Mouse (Mus musculus): ENCODE measurements around the gene Nfib.

Gene Nfib

DNA sequence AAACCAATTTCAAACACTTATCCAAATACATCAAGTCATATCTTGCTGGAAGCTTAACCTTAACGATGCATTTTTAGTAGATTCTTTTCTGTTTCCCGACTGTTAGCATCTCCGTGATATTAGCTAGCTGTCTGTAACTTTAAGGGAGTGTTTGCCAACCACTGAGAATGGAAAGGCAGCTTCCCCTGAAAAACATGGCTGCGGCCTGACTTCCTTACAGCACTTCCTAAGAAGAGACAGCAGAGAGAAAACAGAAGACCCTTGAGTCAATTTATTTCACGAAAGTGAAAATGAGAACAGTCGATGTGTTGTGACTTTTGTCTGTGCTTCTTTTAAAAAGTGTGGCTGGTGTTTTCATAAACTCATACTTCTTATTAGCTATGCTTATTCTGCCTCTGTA lies 222.3 kb downstream of the Nfib start:
- no peak for TF ChIP-seq GATA4 (IDR thresholded peaks at IDR 0.05; ENCODE audit: insufficient replicate concordance, low read length)

DNA sequence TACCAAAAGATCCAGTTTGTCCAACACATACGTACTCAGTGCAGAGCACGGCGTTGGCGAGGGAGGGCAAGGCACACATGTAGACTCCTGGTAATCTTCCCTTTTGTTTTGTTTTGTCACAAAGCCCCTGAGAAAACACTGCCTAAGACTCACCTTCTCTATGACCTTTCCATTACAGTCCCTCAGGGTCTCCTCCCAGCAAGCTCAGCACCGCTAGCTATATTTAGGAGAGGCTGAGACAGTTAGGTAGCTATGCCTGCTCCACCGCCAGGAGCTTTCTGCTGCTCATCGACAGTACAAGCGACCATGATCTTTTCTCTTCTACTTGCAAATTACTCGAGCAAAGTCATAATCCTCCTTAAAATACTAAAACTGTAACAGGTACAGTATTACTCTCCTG lies 224.9 kb downstream of the Nfib start:
- TF ChIP-seq GATA4 (IDR thresholded peaks at IDR 0.05; ENCODE audit: insufficient replicate concordance, low read length), result no peak

DNA sequence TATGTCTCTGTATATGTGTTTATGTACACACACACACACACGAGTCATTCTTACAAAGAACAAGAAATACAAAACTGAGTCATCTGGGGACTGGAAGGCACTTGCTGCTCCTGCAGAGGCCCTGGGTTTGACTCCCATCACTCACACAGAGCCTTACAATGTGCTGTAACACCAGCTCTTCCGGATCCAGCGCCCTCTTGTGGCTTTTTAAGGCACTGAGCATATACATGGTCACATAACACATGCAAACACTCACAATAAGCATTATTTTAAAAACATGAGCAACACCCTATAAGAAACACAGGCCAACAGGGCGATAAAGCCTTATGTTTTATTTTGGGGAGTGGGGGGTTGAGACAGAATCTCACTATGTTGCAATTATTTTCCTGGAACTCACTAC lies 226.2 kb downstream of the Nfib start:
- no peak for TF ChIP-seq GATA4 (IDR thresholded peaks at IDR 0.05; ENCODE audit: insufficient replicate concordance, low read length)

DNA sequence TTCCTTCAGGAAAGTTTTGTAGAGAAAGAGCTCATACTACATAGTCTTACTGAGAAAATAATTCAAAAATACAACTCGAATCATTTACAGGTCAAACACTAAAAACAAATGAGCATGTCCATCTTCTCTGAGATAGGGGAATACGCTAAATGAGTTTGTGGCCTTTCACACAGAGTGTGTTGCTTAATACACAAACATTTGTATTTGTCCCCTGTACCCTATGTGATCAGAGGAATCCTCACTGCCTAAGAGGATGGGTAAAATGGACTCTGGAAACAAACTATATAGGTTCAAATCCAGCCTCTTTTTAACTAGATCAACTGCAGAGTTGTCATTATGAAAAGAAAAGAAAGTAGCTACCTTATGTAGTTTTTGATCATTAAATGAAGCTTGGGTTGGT lies 227.8 kb downstream of the Nfib start:
- no peak for TF ChIP-seq GATA4 (IDR thresholded peaks at IDR 0.05; ENCODE audit: insufficient replicate concordance, low read length)

DNA sequence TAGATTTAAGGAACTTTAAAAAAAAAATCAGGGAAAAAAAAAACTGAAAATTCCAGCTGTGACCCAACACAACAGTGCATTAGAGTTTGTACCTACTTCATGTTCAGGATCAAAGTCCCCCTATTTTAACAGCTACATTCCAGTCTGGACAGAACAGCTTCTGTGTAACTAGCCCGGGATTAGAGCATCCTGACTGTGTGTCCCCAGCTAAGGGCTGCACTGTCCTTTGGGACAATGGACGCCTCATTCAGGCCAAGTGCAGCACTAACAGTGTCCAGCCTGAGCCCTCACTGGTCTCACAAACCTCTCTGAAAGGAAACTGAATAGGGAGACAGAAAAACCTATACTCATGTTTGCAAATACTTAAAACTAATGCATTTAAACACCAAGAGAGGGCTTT lies 229.1 kb downstream of the Nfib start:
- no peak for TF ChIP-seq GATA4 (IDR thresholded peaks at IDR 0.05; ENCODE audit: insufficient replicate concordance, low read length)

DNA sequence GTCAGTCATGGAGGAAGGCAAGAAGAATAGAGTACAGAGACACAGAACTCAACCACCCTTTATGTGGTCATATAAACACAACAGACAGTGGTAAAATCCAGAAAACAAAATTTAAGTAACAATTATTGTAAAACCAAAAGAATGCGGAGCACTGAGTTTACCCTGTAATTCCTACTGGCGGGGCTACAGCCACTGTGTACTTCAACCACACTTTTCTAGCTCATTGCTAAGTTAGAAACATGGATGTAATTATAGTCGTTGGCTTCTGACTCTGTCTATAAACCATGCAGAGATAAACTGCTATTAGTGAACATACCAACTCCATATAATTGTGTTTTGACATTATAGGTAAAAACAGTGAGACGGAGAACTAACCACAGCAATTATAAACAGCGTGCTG lies 231.2 kb downstream of the Nfib start:
- TF ChIP-seq GATA4 (IDR thresholded peaks at IDR 0.05; ENCODE audit: insufficient replicate concordance, low read length), result no peak

DNA sequence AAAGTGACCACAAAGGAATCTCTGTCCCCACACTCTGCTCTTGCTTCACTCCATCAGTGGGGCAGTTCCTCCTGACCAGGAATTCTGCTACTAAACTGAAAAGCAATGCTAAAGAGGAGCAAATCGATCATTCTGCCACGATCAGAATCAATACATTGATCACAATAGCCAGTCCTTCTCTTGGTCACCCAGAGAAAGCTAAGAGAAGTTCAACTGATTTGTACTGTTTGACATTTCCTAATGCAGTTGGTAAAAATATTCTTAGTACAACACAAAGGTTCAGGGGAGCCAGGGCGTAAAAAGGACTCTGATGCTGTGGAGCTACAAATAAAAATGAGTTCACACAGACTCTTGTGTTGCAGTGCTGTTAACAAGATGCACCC lies 234.6 kb downstream of the Nfib start:
- TF ChIP-seq GATA4 (IDR thresholded peaks at IDR 0.05; ENCODE audit: insufficient replicate concordance, low read length), result no peak

DNA sequence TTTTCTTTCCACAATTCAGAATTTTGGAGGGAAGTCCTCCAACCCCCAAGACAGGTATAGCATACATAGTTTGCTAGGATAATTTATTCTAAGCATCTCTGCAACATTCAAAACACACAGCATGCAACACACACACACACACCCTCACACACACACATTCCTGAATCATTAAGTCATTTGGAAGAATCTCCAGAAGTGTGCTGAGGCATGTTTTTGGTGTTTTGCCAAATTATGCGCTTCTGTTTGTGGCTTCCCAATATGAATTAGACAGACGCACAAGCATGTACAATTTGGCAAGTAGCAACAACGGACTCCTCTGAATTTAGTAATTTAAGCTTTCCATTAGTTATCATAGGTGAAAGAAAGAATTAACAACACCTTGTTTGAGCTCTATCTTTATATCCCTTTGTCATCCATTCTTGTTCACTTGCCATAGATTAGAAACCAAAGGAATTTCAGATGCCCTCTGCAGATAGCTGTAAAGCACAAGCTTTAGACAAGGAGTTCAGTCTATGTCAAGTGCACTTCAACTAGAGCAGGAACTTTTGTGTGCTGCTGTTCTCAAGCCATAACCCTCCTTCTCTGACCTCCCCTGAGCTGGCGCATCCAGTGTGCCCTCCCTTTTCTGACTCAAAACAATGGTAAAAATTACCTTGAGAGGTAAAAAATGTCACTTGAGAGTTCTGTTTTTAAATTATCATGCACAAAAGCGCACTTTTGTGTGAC lies 235.2 kb downstream of the Nfib start:
- TF ChIP-seq GATA4 (IDR thresholded peaks at IDR 0.05; ENCODE audit: insufficient replicate concordance, low read length), result no peak

DNA sequence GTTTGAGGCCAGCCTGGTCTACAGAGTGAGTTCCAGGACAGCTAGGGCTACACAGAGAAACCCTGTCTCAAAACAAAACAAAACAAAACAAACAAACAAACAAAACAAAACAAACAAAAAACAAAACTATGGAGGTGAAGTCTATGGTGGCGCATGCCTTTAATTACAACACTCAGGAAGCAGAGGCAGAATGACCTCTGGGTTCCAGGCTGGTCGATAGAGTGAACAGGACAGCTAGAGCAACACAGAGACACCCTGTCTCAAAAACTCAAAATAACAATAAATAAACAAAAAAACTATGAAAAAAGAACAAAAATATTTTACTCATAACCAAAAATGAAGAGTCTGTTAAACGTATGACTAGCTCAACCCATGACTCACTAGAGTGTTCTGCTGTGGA lies 236.6 kb downstream of the Nfib start:
- no peak for TF ChIP-seq GATA4 (IDR thresholded peaks at IDR 0.05; ENCODE audit: insufficient replicate concordance, low read length)

DNA sequence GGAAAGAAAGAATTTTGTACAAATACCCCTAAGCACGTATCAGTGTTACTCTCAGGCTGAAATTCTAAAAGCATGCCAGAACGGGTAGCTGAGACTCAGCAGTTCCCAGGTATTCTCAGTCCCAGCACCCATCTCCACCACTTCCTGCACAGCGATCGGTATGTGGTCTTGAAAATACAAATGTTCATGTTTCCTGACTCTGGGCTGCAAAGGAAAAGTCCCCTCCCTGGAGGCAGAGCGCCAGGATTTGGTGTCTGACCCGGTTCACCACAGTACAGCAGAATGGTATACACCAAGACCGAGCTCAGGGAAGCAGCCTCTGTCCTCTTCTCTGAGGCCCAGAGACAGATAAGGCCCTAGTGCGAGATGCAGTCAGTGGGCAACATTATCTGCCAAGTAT lies 238.8 kb downstream of the Nfib start:
- TF ChIP-seq GATA4 (IDR thresholded peaks at IDR 0.05; ENCODE audit: insufficient replicate concordance, low read length), result peak; percentile 40; the same call in 1 of the 2 replicates

DNA sequence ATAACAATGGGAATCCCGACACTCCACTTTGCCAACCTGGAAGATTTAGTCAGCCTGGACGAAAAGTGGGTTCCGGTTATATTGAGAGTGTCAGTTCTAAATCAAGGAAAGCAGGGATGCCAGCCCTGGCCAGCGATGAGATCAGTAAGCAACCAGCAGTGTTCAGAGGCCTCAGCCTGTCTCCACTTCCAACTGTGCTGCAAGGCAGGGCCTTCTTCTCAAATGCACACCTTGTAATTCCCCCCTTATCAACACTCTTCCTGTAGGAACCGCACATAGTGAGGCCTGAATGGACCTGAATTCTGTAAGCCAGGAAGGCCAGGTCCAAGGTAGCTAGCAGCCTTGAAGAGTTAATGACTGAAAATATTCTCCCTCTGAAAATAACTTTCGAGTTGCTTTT lies 239.4 kb downstream of the Nfib start:
- TF ChIP-seq GATA4 (IDR thresholded peaks at IDR 0.05; ENCODE audit: insufficient replicate concordance, low read length), result no peak

DNA sequence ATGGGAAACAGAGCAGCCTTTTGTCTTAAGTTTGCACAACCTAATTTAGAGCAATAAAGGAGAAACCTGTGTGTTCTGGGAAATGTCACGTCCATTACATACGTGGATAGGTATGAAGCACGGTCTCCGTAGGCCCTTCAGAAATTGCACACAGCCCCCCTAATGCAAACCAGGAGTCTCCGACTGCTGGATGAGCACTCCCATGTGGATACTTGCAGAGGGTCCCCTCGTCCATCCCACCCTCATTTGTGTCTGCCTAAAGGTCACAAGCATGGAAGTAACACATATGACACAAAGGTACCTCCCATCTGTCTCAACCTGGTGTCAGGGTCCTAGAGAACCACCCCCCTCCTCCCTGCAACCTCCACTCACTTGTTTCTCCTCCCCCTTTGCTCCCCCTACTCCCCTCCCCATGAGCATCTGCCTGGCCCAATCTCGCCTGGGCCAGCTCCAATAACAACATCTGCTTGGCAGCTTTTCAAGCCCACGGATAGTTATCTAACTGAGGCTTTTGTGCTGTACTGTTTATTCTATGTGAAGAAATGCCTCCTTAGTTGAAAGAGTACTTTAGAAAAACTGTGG lies 241.4 kb downstream of the Nfib start:
- no peak for TF ChIP-seq GATA4 (IDR thresholded peaks at IDR 0.05; ENCODE audit: insufficient replicate concordance, low read length)

DNA sequence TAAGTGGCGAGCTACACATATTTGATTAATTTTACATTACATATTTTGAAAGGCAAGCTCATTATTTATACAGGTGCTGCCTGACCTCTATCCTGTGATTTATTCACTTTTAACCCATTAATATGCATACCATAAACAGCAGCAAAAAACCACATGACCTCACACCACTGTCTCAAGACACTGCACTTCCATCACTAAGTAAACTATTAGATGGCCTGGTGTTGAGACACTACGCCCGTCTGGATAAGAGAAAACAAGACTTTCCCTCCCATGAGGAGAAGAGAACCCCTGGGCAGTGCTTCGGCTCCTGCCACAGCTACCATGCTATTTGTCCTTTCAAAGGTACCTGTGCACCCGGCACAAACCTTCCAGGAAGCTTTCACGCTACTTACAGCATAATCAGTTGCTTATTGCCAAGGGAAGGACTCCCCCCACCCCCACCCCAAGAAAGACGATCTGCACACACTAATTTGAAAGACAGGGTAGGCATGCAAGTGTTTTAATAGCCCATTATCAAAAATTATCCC lies 242.3 kb downstream of the Nfib start:
- TF ChIP-seq GATA4 (IDR thresholded peaks at IDR 0.05; ENCODE audit: insufficient replicate concordance, low read length), result no peak

DNA sequence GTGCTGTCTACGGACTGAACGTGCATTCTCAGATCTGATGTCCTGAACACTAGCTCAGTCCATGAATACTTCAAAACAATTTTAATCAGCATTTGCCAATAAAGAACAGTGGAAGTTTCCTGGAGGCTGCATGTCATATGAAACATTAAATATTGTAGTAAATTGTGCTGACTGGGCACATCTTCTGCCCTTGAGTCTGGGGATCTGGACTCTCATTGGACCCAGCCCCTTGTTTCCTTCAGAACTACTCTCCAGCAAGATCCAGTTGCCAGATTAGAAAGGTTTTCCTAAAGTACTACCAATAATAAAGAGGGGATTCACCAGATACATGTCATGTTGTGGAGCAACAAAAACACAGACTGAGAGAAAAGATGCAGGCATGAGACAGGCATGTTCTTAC lies 243.9 kb downstream of the Nfib start:
- TF ChIP-seq GATA4 (IDR thresholded peaks at IDR 0.05; ENCODE audit: insufficient replicate concordance, low read length), result no peak

DNA sequence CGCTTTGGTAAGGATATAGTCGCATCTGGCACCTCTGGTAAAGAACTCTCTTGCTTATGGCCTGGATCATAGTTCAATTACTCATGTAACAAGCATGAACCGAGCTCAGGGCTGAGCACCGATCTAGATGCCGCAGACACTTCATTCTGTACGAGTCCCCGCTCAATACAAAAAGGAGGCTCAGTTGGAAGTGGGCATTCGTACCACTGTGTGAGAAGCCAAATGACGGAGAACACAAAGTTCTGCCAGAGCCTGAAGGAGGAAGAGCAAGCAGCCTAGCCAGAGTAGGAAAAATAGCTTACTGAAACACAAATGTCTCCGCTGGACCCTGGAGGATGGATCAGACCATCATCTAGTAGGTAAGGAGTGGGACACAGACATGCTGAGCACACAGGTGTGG lies 246.7 kb downstream of the Nfib start:
- no peak for TF ChIP-seq GATA4 (IDR thresholded peaks at IDR 0.05; ENCODE audit: insufficient replicate concordance, low read length)

DNA sequence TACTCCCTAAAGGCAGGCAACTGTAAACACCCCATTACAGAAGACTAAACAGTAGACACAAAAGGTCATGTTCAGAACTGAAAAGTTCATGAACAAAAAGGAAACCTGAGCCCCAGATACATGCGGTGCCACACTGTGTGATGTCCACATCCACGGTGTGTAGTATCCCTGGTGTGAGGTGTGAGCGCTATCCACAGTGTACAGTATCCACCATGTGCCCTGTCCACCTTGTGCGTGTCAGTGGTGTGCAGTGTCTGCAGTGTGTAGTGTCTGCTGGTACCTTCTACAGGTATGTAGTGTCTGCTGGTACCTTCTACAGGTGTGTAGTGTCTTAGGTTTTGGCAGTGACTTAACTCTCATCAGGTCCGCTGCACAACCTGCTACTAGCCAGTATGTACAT lies 248.6 kb downstream of the Nfib start:
- TF ChIP-seq GATA4 (IDR thresholded peaks at IDR 0.05; ENCODE audit: insufficient replicate concordance, low read length), result no peak

DNA sequence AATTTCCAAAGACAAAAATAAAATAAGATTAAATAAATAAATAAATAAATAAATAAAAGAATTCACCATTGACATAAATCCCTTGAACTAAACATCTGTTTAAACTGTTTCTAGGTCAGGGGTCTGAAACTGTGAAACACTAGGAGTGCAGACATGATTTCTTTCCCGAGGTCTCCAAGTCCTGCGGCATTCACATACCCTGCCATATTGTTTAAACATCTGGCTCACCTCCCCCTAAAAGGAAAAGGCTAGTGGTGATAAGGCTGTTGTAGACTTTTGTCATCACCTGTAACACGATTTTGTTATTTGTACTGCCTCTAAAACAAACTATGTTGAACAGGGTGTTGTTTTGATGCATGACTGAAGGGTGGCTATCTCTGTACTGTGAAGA lies 249.2 kb downstream of the Nfib start:
- no peak for TF ChIP-seq GATA4 (IDR thresholded peaks at IDR 0.05; ENCODE audit: insufficient replicate concordance, low read length)
